Mouse (Mus musculus): ENCODE data around the gene Prr5.

Prr5 gene

GRCm38 (mm10) chr15:84680545-84681454 is 11.4 kb downstream of the Prr5 start:
- peak; percentile 84 to 91 for DNase-seq (ENCODE audit: low spot score in 2 of 2)

- DNase-seq (ENCODE audit: low spot score in 2 of 2): peak in 1 of 2 experiments; percentile 58
Observed at GRCm38 (mm10) chr15:84681455-84682193, 12.2 kb downstream of the Prr5 start.

- no peak for DNase-seq (ENCODE audit: low spot score in 2 of 2)
Observed at GRCm38 (mm10) chr15:84682206-84682605, 12.8 kb downstream of the Prr5 start.

- DNase-seq (ENCODE audit: low spot score in 2 of 2): no peak
Observed at GRCm38 (mm10) chr15:84682821-84683220, 13.4 kb downstream of the Prr5 start.

GRCm38 (mm10) chr15:84684520-84684919 is 15.1 kb downstream of the Prr5 start:
- DNase-seq (ENCODE audit: low spot score in 2 of 2): no peak

- DNase-seq (ENCODE audit: low spot score in 2 of 2): peak in 1 of 2 experiments; percentile 79
Observed at GRCm38 (mm10) chr15:84685417-84685816, 16.0 kb downstream of the Prr5 start.

GRCm38 (mm10) chr15:84687904-84688303 is 18.5 kb downstream of the Prr5 start:
- peak in 1 of 2 experiments; percentile 51 for DNase-seq (ENCODE audit: low spot score in 2 of 2)

- DNase-seq (ENCODE audit: low spot score in 2 of 2): no peak
Observed at GRCm38 (mm10) chr15:84689356-84689755, 19.9 kb downstream of the Prr5 start.

- DNase-seq (ENCODE audit: low spot score in 2 of 2): no peak
Observed at GRCm38 (mm10) chr15:84691513-84691912, 22.1 kb downstream of the Prr5 start.

GRCm38 (mm10) chr15:84692645-84693044 is 23.2 kb downstream of the Prr5 start:
- DNase-seq (ENCODE audit: low spot score in 2 of 2): no peak

- no peak for DNase-seq (ENCODE audit: low spot score in 2 of 2)
Observed at GRCm38 (mm10) chr15:84696021-84696420, 26.6 kb downstream of the Prr5 start.

- peak; percentile 82 to 83 for DNase-seq (ENCODE audit: low spot score in 2 of 2)
Observed at GRCm38 (mm10) chr15:84697611-84698011, 28.2 kb downstream of the Prr5 start.

GRCm38 (mm10) chr15:84698189-84698588 is 28.8 kb downstream of the Prr5 start:
- no peak for DNase-seq (ENCODE audit: low spot score in 2 of 2)

- peak; percentile 44 to 48 for DNase-seq (ENCODE audit: low spot score in 2 of 2)
Observed at GRCm38 (mm10) chr15:84700147-84700794, 30.9 kb downstream of the Prr5 start.

- DNase-seq (ENCODE audit: low spot score in 2 of 2): peak; percentile 56 to 60
Observed at GRCm38 (mm10) chr15:84701947-84702346, 32.5 kb downstream of the Prr5 start.

- DNase-seq (ENCODE audit: low spot score in 2 of 2): peak; percentile 35 to 39
Observed at GRCm38 (mm10) chr15:84702391-84703345, 33.2 kb downstream of the Prr5 start.

GRCm38 (mm10) chr15:84703992-84704391 is 34.6 kb downstream of the Prr5 start:
- no peak for DNase-seq (ENCODE audit: low spot score in 2 of 2)

- no peak for DNase-seq (ENCODE audit: low spot score in 2 of 2)
Observed at GRCm38 (mm10) chr15:84705351-84705901, 36.0 kb downstream of the Prr5 start.

GRCm38 (mm10) chr15:84706983-84707619 is 37.7 kb downstream of the Prr5 start:
- DNase-seq (ENCODE audit: low spot score in 2 of 2): no peak
